Mouse (Mus musculus) central nervous system, embryonic 14 days (tissue): ENCODE data around the gene Prrt4. TPM values are rescaled to one million over a fixed set of nuclear protein-coding genes. Genes with fewer than 3 reads are reported as not detected.

ENCODE experiments used
- polyA plus RNA-seq: library from polyadenylated mRNA; depleted of rRNA; stranded (reverse); fragments of >200 nt; gene quantifications from 2 replicates; pipeline ENCODE4 v1.2.3, GENCODE M21; 2012; rRNA removed

Gene Prrt4
- 6.1 and 6.6 TPM in 2 replicates for polyA plus RNA-seq

GRCm38 (mm10) chr6:29178888-29179658 is at the start of gene Prrt4:
Gene Prrt4, minus strand, starts transcription at chr6:29179584.

GRCm38 (mm10) chr6:29215881-29216501 is 36.6 kb upstream of the Prrt4 start, which contains the start of gene Impdh1:
Gene Impdh1, minus strand, starts transcription at chr6:29216364.

GRCm38 (mm10) chr6:29164314-29165244 is 14.8 kb downstream of the Prrt4 start, which contains the start of gene Rbm28:
Gene Rbm28, minus strand, starts transcription at chr6:29165006.

Other genes starting within 250 kb of the Prrt4 start
- not detected in 2 replicates for gene Lep, start 119.4 kb downstream of the Prrt4 start, polyA plus RNA-seq
- 76.3 and 83.3 TPM in 2 replicates for gene Rbm28, start 14.6 kb downstream of the Prrt4 start, polyA plus RNA-seq
- gene Impdh1, start 36.8 kb upstream of the Prrt4 start, polyA plus RNA-seq = 48.2 and 52.4 TPM in 2 replicates
- gene Hilpda, start 92.9 kb upstream of the Prrt4 start, polyA plus RNA-seq = 30.9 and 31.6 TPM in 2 replicates
- gene Fam71f2, start 100.0 kb upstream of the Prrt4 start, polyA plus RNA-seq = 1.6 and 2.6 TPM in 2 replicates
- 0.10 TPM in 1 of 2 replicates, not detected in the other for gene Fam71f1, start 139.6 kb upstream of the Prrt4 start, polyA plus RNA-seq
- 124 and 173 TPM in 2 replicates for gene Calu, start 168.5 kb upstream of the Prrt4 start, polyA plus RNA-seq
- gene Opn1sw, start 208.9 kb upstream of the Prrt4 start, polyA plus RNA-seq = 0.28 and 0.85 TPM in 2 replicates
- gene Ccdc136, start 216.7 kb upstream of the Prrt4 start, polyA plus RNA-seq = 54.3 and 55.3 TPM in 2 replicates